Mouse (Mus musculus) kidney, adult 2 months (tissue): ENCODE data around the gene Pagr1b.

Source experiments
- CTCF ChIP-seq: fragments of 200-500 bp; conservative IDR thresholded peaks from 2 replicates; pipeline ENCODE4 v1.5.1; 2011; ENCODE audit warnings: low read depth, mild to moderate bottlenecking, control low read depth, low read length, moderate library complexity, mixed read lengths; ENCODE audit not compliant: insufficient read depth, insufficient read length
- POLR2A ChIP-seq: fragments of 200-500 bp; IDR thresholded peaks from one replicate; pipeline ENCODE4 v1.6.1; 2011; ENCODE audit warnings: low read depth, low read length, control low read depth

DNA sequence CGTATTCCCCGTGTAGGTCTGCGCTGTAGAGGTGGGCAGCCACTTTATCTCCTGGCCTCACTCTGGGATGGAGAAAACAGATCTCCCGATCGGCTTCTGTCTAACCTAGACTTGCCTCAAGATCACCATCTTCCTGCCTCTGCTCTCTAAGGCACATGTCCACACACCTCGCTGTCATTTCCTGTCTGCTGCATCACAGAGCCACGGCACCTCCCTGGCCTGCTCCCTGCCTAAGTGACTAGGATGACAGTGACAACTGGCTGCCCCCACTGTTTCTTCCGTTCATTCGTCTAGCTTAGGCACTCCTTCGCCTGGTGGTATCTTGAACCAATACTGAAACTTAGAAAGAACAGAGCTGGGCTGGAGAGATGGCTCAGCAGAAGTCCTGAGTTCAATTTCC lies 16.7 kb downstream of the Pagr1b start:
- TF ChIP-seq CTCF (no peak), POLR2A (no peak)
